13 mouse cellular contexts compared by ENCODE assay signal in genomic region chr13:112744061-112744849, GRCm38 (mm10). TPM values are rescaled to one million over a fixed set of nuclear protein-coding genes. Genes with fewer than 3 reads are reported as not detected.
A peak's percentile ranks its signal among the peaks of the same experiment; 100 is the strongest.
DNase-seq lines count a peak whose midpoint lies in the region; ATAC-seq lines count a peak whose summit lies in the region.
"Had no signal": no experiment of that assay in that cellular context is flagged by ENCODE, and none has a peak within 500 bp of the region (broad histone marks: within the 10 kb centered on the region; RNA-seq: fewer than 3 reads in every experiment).

No protein-coding gene starts in this region.

- H3K4me2 ChIP-seq in kidney, embryonic 15.5 days, result no peak overlapping the region

- no peaks in the 10 kb centered on the region for H3K36me3 ChIP-seq in kidney, embryonic 15.5 days

- DNase-seq in kidney, adult 18-20 months, result no peak
- DNase-seq in gastrocnemius, postnatal 10 days, result peak; percentile 71
- DNase-seq in heart, postnatal 10 days, result peak; percentile 66 to 67
- peak; percentile 48 for DNase-seq in lung, postnatal 10 days
- no peak for DNase-seq in right cerebral cortex, postnatal 25 days
- DNase-seq in ovary, postnatal 14 days (ENCODE audit: low spot score), result no peak
- no peak for DNase-seq in frontal cortex, postnatal 36 days (ENCODE audit: low spot score in 2 of 2)
- DNase-seq: right cerebral cortex, adult 18-20 months; thymus, adult 2 months had no signal

- intact Hi-C loops in heart, postnatal 10 days (cut with DNase I), result loop anchor here (5.0 kb wide), 1 partner anchor 67 kb away; no protein-coding TSS in a partner anchor

- H3K27ac ChIP-seq in kidney, embryonic 15.5 days, result peak overlapping the region; percentile 58
- H3K27ac ChIP-seq: layer of hippocampus, adult 2 months; macrophage had no signal

- ATAC-seq in kidney, embryonic 15.5 days (replicated peaks; ENCODE audit: low FRiP score), result no peak
- ATAC-seq: activated CD4-positive, CD25-positive, alpha-beta regulatory T cell, adult 4 months had no signal

- no peaks in the 10 kb centered on the region for H3K9me3 ChIP-seq in kidney, embryonic 15.5 days (replicated peaks)

- H3K27me3 ChIP-seq in kidney, embryonic 15.5 days, result no peaks in the 10 kb centered on the region

- 80% methylated on average over 15 of the region's 15 CpGs for WGBS in kidney, embryonic 15.5 days

- H3K4me3 ChIP-seq in kidney, embryonic 15.5 days (replicated peaks), result no peak overlapping the region
- H3K4me3 ChIP-seq: layer of hippocampus, adult 2 months had no signal

- H3K9ac ChIP-seq in kidney, embryonic 15.5 days, result no peak overlapping the region

- peaks cover 18% of the 10 kb centered on the region for H3K4me1 ChIP-seq in kidney, embryonic 15.5 days

RNA-seq across cellular contexts. Expression of gene Plpp1, which starts 56.3 kb away (rescaled TPM):
- 78.7 and 94.8 TPM in 2 replicates for polyA plus RNA-seq in kidney, embryonic 15.5 days (2015; fragmentation: Nextera tagmentation; extraction: Ambion mirVana)
- total RNA-seq in gastrocnemius, postnatal 10 days (2021), result 10 to 100 TPM; 78.3 to 89.9 TPM
- 10 to 100 TPM; 89.0 to 90.0 TPM for total RNA-seq in heart, postnatal 10 days (2021)

Comparison
In these comparisons a context has a peak if more than half of its experiments do, and no peak if none do; other contexts are left out.
1. DNase-seq: peak in gastrocnemius, postnatal 10 days (single experiment), heart, postnatal 10 days (2 of 2) and lung, postnatal 10 days (single experiment); none in kidney, adult 18-20 months (single experiment), right cerebral cortex, postnatal 25 days (single experiment), ovary, postnatal 14 days (single experiment) and frontal cortex, postnatal 36 days (0 of 2).